Comparison of ENCODE assay signal across 8 mouse cellular contexts in the genomic region with DNA sequence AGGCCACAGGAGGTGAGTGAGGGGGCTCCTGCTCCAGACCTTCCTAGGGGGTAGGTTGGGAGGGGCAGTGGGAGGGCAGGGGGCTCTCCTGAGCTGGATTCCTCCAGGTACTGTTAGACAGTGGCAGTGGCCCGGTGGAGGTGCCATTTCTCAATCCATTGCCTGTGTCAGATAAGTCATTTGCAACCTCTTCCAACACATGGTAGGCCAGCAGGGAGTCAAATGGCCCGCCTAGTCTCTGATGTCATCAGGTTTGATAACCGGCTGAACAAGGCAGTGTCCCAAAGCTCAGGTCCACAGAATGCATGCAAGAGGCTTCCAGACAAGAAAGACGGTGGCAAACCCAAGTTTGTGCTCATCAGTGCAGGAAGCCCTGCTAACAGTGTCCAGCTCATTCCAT. TPM values are rescaled to one million over a fixed set of nuclear protein-coding genes. Genes with fewer than 3 reads are reported as not detected.
DNase-seq lines count a peak whose midpoint lies in the region; ATAC-seq and TF ChIP-seq lines count a peak whose summit lies in the region.

No protein-coding gene starts in this region.

- H3K4me3 ChIP-seq in heart, embryonic 11.5 days (ENCODE audit: low read depth, low read length), result peak overlapping the region; percentile 50
- no peak overlapping the region for H3K4me3 ChIP-seq in heart, adult 2 months
- H3K4me3 ChIP-seq in cerebellum, adult 2 months (replicated peaks; ENCODE audit: insufficient read depth, low read depth, low read length), result peak overlapping the region; percentile 42
- H3K4me3 ChIP-seq in hindbrain, embryonic 14.5 days (replicated peaks; ENCODE audit: low read length), result peak overlapping the region; percentile 44

- H3K27me3 ChIP-seq in heart, embryonic 11.5 days (ENCODE audit: control insufficient read depth, insufficient read depth, low read length), result peaks cover 77% of the 10 kb centered on the region
- peaks cover 12% of the 10 kb centered on the region for H3K27me3 ChIP-seq in heart, adult 2 months (ENCODE audit: control insufficient read depth, insufficient read depth, low read length)
- no peaks in the 10 kb centered on the region for H3K27me3 ChIP-seq in cerebellum, adult 2 months (ENCODE audit: control insufficient read depth, insufficient read depth, low read length)
- H3K27me3 ChIP-seq in hindbrain, embryonic 14.5 days (ENCODE audit: control insufficient read depth, insufficient read depth, low read length), result peaks cover 66% of the 10 kb centered on the region

- TF ChIP-seq EP300 in heart, adult 2 months (IDR thresholded peaks at IDR 0.05; ENCODE audit: insufficient read depth, low read depth, low read length), result no peak

- H3K9ac ChIP-seq in heart, embryonic 11.5 days (ENCODE audit: low read depth, low read length), result no peak overlapping the region
- H3K9ac ChIP-seq in heart, adult 2 months (ENCODE audit: low read depth, low read length), result no peak overlapping the region
- H3K9ac ChIP-seq in hindbrain, embryonic 14.5 days, result 0 out of 2 replicates have a peak overlapping the region, but pooled peaks have one; percentile 65

- no peak overlapping the region for H3K27ac ChIP-seq in heart, embryonic 11.5 days (ENCODE audit: low read depth, low read length)
- no peak overlapping the region for H3K27ac ChIP-seq in heart, adult 2 months
- H3K27ac ChIP-seq in cerebellum, adult 2 months (ENCODE audit: insufficient read depth, low read length), result no peak overlapping the region
- no peak overlapping the region for H3K27ac ChIP-seq in hindbrain, embryonic 14.5 days

- no peak for DNase-seq in heart, adult 2 months
- DNase-seq in cerebellum, adult 2 months, result peak; percentile 62 to 71
- DNase-seq in hindbrain, embryonic 14.5 days (ENCODE audit: low spot score), result no peak
- DNase-seq in lung, postnatal 36 days, result peak; percentile 68
- DNase-seq in right cerebral cortex, postnatal 4 days, result no peak
- DNase-seq in frontal cortex, postnatal 14 days (ENCODE audit: low spot score in 2 of 2), result no peak
- DNase-seq in left cerebral cortex, postnatal 14 days (ENCODE audit: low spot score in 2 of 2), result no peak

- no peaks in the 10 kb centered on the region for H3K9me3 ChIP-seq in heart, embryonic 11.5 days (replicated peaks; ENCODE audit: control insufficient read depth, low read length)
- H3K9me3 ChIP-seq in hindbrain, embryonic 14.5 days (ENCODE audit: control insufficient read depth, low read length), result no peaks in the 10 kb centered on the region

- H3K4me2 ChIP-seq in heart, embryonic 11.5 days, result peak overlapping the region; percentile 92
- peak overlapping the region; percentile 91 for H3K4me2 ChIP-seq in hindbrain, embryonic 14.5 days (replicated peaks)

- peaks cover 23% of the 10 kb centered on the region for H3K4me1 ChIP-seq in heart, embryonic 11.5 days (ENCODE audit: control insufficient read depth, insufficient read depth, low read length)
- peaks cover 4% of the 10 kb centered on the region; the same call in 1 of the 2 replicates for H3K4me1 ChIP-seq in heart, adult 2 months (ENCODE audit: control insufficient read depth, insufficient read depth, low read length)
- H3K4me1 ChIP-seq in cerebellum, adult 2 months (ENCODE audit: control insufficient read depth, insufficient read depth, low read length), result peaks cover 3% of the 10 kb centered on the region; the same call in 1 of the 2 replicates
- H3K4me1 ChIP-seq in hindbrain, embryonic 14.5 days (replicated peaks; ENCODE audit: control insufficient read depth, insufficient read depth, low read length), result peaks cover 15% of the 10 kb centered on the region; the same call in 1 of the 2 replicates

- no peak for TF ChIP-seq CTCF in heart, adult 2 months (IDR thresholded peaks at IDR 0.05)
- TF ChIP-seq CTCF in cerebellum, adult 2 months (IDR thresholded peaks at IDR 0.05; ENCODE audit: borderline replicate concordance, insufficient read depth, low read depth, low read length), result no peak

- no peak for ATAC-seq in heart, embryonic 11.5 days (replicated peaks; ENCODE audit: insufficient number of reproducible peaks, low FRiP score, low TSS enrichment)
- no peak for ATAC-seq in hindbrain, embryonic 14.5 days (ENCODE audit: low FRiP score)

- no peaks in the 10 kb centered on the region for H3K79me2 ChIP-seq in heart, adult 2 months (replicated peaks; ENCODE audit: control insufficient read depth, insufficient read depth, low read length)

- 7% methylated on average over 4 of the region's 4 CpGs for WGBS in heart, embryonic 11.5 days (ENCODE audit: insufficient replicate concordance)
- WGBS in heart, adult 2 months, result 39% methylated on average over 4 of the region's 4 CpGs
- 5% methylated on average over 4 of the region's 4 CpGs for WGBS in cerebellum, adult 2 months
- 14% methylated on average over 4 of the region's 4 CpGs for WGBS in hindbrain, embryonic 14.5 days

- H3K36me3 ChIP-seq in heart, embryonic 11.5 days (ENCODE audit: control insufficient read depth, insufficient read depth, low read length), result no peaks in the 10 kb centered on the region
- no peaks in the 10 kb centered on the region for H3K36me3 ChIP-seq in heart, adult 2 months (ENCODE audit: control insufficient read depth, insufficient read depth, low read length)
- H3K36me3 ChIP-seq in hindbrain, embryonic 14.5 days (replicated peaks; ENCODE audit: control insufficient read depth, insufficient read depth), result no peaks in the 10 kb centered on the region; the same call in 1 of the 2 replicates

- TF ChIP-seq POLR2A in heart, adult 2 months (IDR thresholded peaks at IDR 0.05; ENCODE audit: insufficient read depth, low read depth, low read length), result no peak
- no peak for TF ChIP-seq POLR2A in cerebellum, adult 2 months (IDR thresholded peaks at IDR 0.05; ENCODE audit: borderline replicate concordance, insufficient read depth, low read length)

- intact Hi-C loops in heart, adult 2 months (cut with DNase I), result no loop called here
- intact Hi-C loops in left cerebral cortex, postnatal 14 days (cut with DNase I), result no loop called here

RNA-seq across cellular contexts. Expression of a gene that starts 14.7 kb away (rescaled TPM):
- polyA plus RNA-seq in heart, embryonic 11.5 days (2014; fragmentation: Nextera tagmentation; extraction: Ambion mirVana), result 1.8 and 3.0 TPM in 2 replicates
- total RNA-seq in heart, adult 2 months (2021), result 1 to 10 TPM; 6.1 to 8.1 TPM
- 11.1 and 12.7 TPM in 2 replicates for polyA plus RNA-seq in heart, adult 2 months (2012; rRNA removed)
- polyA plus RNA-seq in cerebellum, adult 2 months (2012; rRNA removed), result 5.6 and 6.4 TPM in 2 replicates
- 39.9 and 41.7 TPM in 2 replicates for polyA plus RNA-seq in hindbrain, embryonic 14.5 days (2014; fragmentation: Nextera tagmentation; extraction: Ambion mirVana)
- 100 to 1,000 TPM; 117 to 122 TPM for total RNA-seq in left cerebral cortex, postnatal 14 days (2021)

RNA-seq across cellular contexts. Expression of a gene that starts 25.9 kb away (rescaled TPM):
- polyA plus RNA-seq in heart, embryonic 11.5 days (2014; fragmentation: Nextera tagmentation; extraction: Ambion mirVana), result 0.66 and 0.80 TPM in 2 replicates
- total RNA-seq in heart, adult 2 months (2021), result 1 to 10 TPM; 1.3 to 2.5 TPM
- 1.1 and 3.5 TPM in 2 replicates for polyA plus RNA-seq in heart, adult 2 months (2012; rRNA removed)
- 0.41 and 0.82 TPM in 2 replicates for polyA plus RNA-seq in cerebellum, adult 2 months (2012; rRNA removed)
- not detected in 2 replicates for polyA plus RNA-seq in hindbrain, embryonic 14.5 days (2014; fragmentation: Nextera tagmentation; extraction: Ambion mirVana)
- total RNA-seq in left cerebral cortex, postnatal 14 days (2021), result 10 to 100 TPM; 15.7 to 17.3 TPM

RNA-seq across cellular contexts. Expression of a gene that starts 50.4 kb away (rescaled TPM):
- 0.99 and 1.4 TPM in 2 replicates for polyA plus RNA-seq in heart, embryonic 11.5 days (2014; fragmentation: Nextera tagmentation; extraction: Ambion mirVana)
- 1 to 10 TPM; 2.5 to 2.6 TPM for total RNA-seq in heart, adult 2 months (2021)
- polyA plus RNA-seq in heart, adult 2 months (2012; rRNA removed), result 2.4 and 2.7 TPM in 2 replicates
- polyA plus RNA-seq in cerebellum, adult 2 months (2012; rRNA removed), result 0.86 and 0.97 TPM in 2 replicates
- polyA plus RNA-seq in hindbrain, embryonic 14.5 days (2014; fragmentation: Nextera tagmentation; extraction: Ambion mirVana), result 0.54 and 0.69 TPM in 2 replicates
- 1 to 10 TPM; 2.4 to 2.8 TPM for total RNA-seq in left cerebral cortex, postnatal 14 days (2021)

Comparison
In these comparisons a context has a peak if more than half of its experiments do, and no peak if none do; other contexts are left out.
1. DNase-seq: peak in cerebellum, adult 2 months (2 of 2) and lung, postnatal 36 days (single experiment); none in heart, adult 2 months (0 of 2), hindbrain, embryonic 14.5 days (single experiment), right cerebral cortex, postnatal 4 days (single experiment), frontal cortex, postnatal 14 days (0 of 2) and left cerebral cortex, postnatal 14 days (0 of 2).